ENCODE assay signal across 8 mouse cellular contexts in genomic region chr15:99704881-99705280, GRCm38 (mm10). TPM values are rescaled to one million over a fixed set of nuclear protein-coding genes. Genes with fewer than 3 reads are reported as not detected.
DNase-seq lines count a peak whose midpoint lies in the region; ATAC-seq and TF ChIP-seq lines count a peak whose summit lies in the region.

No protein-coding gene starts in this region.

- H3K4me3 ChIP-seq in lung, embryonic 16.5 days (ENCODE audit: low read length) = no peak overlapping the region
- H3K4me3 ChIP-seq in forebrain, embryonic 11.5 days (ENCODE audit: low read depth, low read length) = no peak overlapping the region; the same call in 1 of the 2 replicates
- peak overlapping the region; percentile 28 for H3K4me3 ChIP-seq in hindbrain, postnatal 0 days (ENCODE audit: low read length)
- H3K4me3 ChIP-seq in stomach, embryonic 14.5 days (ENCODE audit: low read depth, low read length) = no peak overlapping the region

- H3K9ac ChIP-seq in lung, embryonic 16.5 days (ENCODE audit: low read length) = no peak overlapping the region
- H3K9ac ChIP-seq in forebrain, embryonic 11.5 days (ENCODE audit: low read length) = peak overlapping the region; percentile 4; the same call in 1 of the 2 replicates
- peak overlapping the region; percentile 40; the same call in 1 of the 2 replicates for H3K9ac ChIP-seq in hindbrain, postnatal 0 days (replicated peaks; ENCODE audit: low read length)
- no peak overlapping the region for H3K9ac ChIP-seq in stomach, embryonic 14.5 days (replicated peaks; ENCODE audit: low read depth, low read length)

- 70% methylated on average over 7 of the region's 7 CpGs for WGBS in lung, embryonic 16.5 days
- whole genome bisulfite sequencing in forebrain, embryonic 11.5 days = 31% methylated on average over 7 of the region's 7 CpGs
- 21% methylated on average over 7 of the region's 7 CpGs for WGBS in hindbrain, postnatal 0 days
- 75% methylated on average over 7 of the region's 7 CpGs for WGBS in stomach, embryonic 14.5 days

- peaks cover 37% of the 10 kb centered on the region for H3K36me3 ChIP-seq in lung, embryonic 16.5 days (ENCODE audit: control insufficient read depth, insufficient read depth, low read length)
- peaks cover 17% of the 10 kb centered on the region for H3K36me3 ChIP-seq in forebrain, embryonic 11.5 days (ENCODE audit: control insufficient read depth, insufficient read depth, low read length)
- H3K36me3 ChIP-seq in hindbrain, postnatal 0 days (ENCODE audit: insufficient read depth, low read length) = peaks cover 33% of the 10 kb centered on the region
- H3K36me3 ChIP-seq in stomach, embryonic 14.5 days (ENCODE audit: control insufficient read depth, insufficient read depth, low read length) = peaks cover 43% of the 10 kb centered on the region

- peaks cover 24% of the 10 kb centered on the region for H3K4me1 ChIP-seq in lung, embryonic 16.5 days (replicated peaks; ENCODE audit: control insufficient read depth, insufficient read depth, low read length)
- peaks cover 18% of the 10 kb centered on the region for H3K4me1 ChIP-seq in forebrain, embryonic 11.5 days (replicated peaks; ENCODE audit: control insufficient read depth, insufficient read depth, low read length)
- peaks cover 14% of the 10 kb centered on the region; the same call in 1 of the 2 replicates for H3K4me1 ChIP-seq in hindbrain, postnatal 0 days (ENCODE audit: insufficient read depth, low read length)
- peaks cover 17% of the 10 kb centered on the region; the same call in 1 of the 2 replicates for H3K4me1 ChIP-seq in stomach, embryonic 14.5 days (ENCODE audit: control insufficient read depth, insufficient read depth, low read length)

- ATAC-seq in lung, embryonic 16.5 days (ENCODE audit: low read depth) = no peak
- no peak for ATAC-seq in forebrain, embryonic 11.5 days (replicated peaks; ENCODE audit: low FRiP score)
- no peak for ATAC-seq in hindbrain, postnatal 0 days
- ATAC-seq in stomach, embryonic 14.5 days (ENCODE audit: insufficient number of reproducible peaks, insufficient read depth, low FRiP score, low read depth) = no peak
- ATAC-seq in activated CD4-positive, CD25-positive, alpha-beta regulatory T cell, adult 4 months = no peak

- DNase-seq in lung, postnatal 25 days (ENCODE audit: low spot score) = no peak
- DNase-seq in forebrain, embryonic 11.5 days (ENCODE audit: low spot score) = no peak
- peak; percentile 31 for DNase-seq in hindbrain, postnatal 0 days (ENCODE audit: low spot score)
- no peak for DNase-seq in gastrocnemius, adult 18-20 months (ENCODE audit: low spot score)
- no peak for DNase-seq in ovary, adult 18-20 months (ENCODE audit: low spot score)

- no peaks in the 10 kb centered on the region for H3K27me3 ChIP-seq in lung, embryonic 16.5 days (ENCODE audit: control insufficient read depth, insufficient read depth, low read depth, low read length)
- H3K27me3 ChIP-seq in forebrain, embryonic 11.5 days (ENCODE audit: control insufficient read depth, insufficient read depth, low read length) = no peaks in the 10 kb centered on the region
- H3K27me3 ChIP-seq in hindbrain, postnatal 0 days (ENCODE audit: insufficient read depth, low read length) = no peaks in the 10 kb centered on the region
- H3K27me3 ChIP-seq in stomach, embryonic 14.5 days (ENCODE audit: control insufficient read depth, insufficient read depth, low read length) = no peaks in the 10 kb centered on the region

- TF ChIP-seq CTCF in hindbrain, postnatal 0 days (IDR thresholded peaks at IDR 0.05; ENCODE audit: low read depth) = no peak

- no peak overlapping the region for H3K4me2 ChIP-seq in lung, embryonic 16.5 days (ENCODE audit: low read depth, low read length)
- no peak overlapping the region for H3K4me2 ChIP-seq in forebrain, embryonic 11.5 days (ENCODE audit: low read depth, low read length, severe bottlenecking)
- peak overlapping the region; percentile 67 for H3K4me2 ChIP-seq in hindbrain, postnatal 0 days (ENCODE audit: low read depth, low read length)
- H3K4me2 ChIP-seq in stomach, embryonic 14.5 days (replicated peaks; ENCODE audit: low read depth, low read length) = no peak overlapping the region

- H3K27ac ChIP-seq in lung, embryonic 16.5 days (ENCODE audit: low read length) = peak overlapping the region; percentile 58
- H3K27ac ChIP-seq in forebrain, embryonic 11.5 days (ENCODE audit: low read depth, low read length) = no peak overlapping the region
- H3K27ac ChIP-seq in hindbrain, postnatal 0 days = peak overlapping the region; percentile 33; the same call in 1 of the 2 replicates
- peak overlapping the region; percentile 48; the same call in 1 of the 2 replicates for H3K27ac ChIP-seq in stomach, embryonic 14.5 days (ENCODE audit: low read length)

- no peaks in the 10 kb centered on the region for H3K9me3 ChIP-seq in lung, embryonic 16.5 days (ENCODE audit: control insufficient read depth, low read length)
- H3K9me3 ChIP-seq in forebrain, embryonic 11.5 days (ENCODE audit: control insufficient read depth, low read length) = no peaks in the 10 kb centered on the region
- H3K9me3 ChIP-seq in hindbrain, postnatal 0 days (ENCODE audit: low read length) = no peaks in the 10 kb centered on the region
- no peaks in the 10 kb centered on the region for H3K9me3 ChIP-seq in stomach, embryonic 14.5 days (ENCODE audit: control insufficient read depth, low read depth, low read length)

RNA-seq across cellular contexts. Expression of gene Gm17349, which starts 0.4 kb away (rescaled TPM):
- not detected in 2 replicates for polyA plus RNA-seq in lung, embryonic 16.5 days (2015; fragmentation: Nextera tagmentation; extraction: Ambion mirVana)
- polyA plus RNA-seq in forebrain, embryonic 11.5 days (2014; fragmentation: Nextera tagmentation; extraction: Ambion mirVana) = not detected in 2 replicates
- not detected in 2 replicates for total RNA-seq in hindbrain, postnatal 0 days (2014; rRNA removed)
- polyA plus RNA-seq in hindbrain, postnatal 0 days (2015; fragmentation: Nextera tagmentation; extraction: Ambion mirVana) = not detected in 2 replicates
- not detected in 2 replicates for polyA plus RNA-seq in stomach, embryonic 14.5 days (2014; fragmentation: Nextera tagmentation; extraction: Ambion mirVana)
- total RNA-seq in gastrocnemius, adult 18-20 months (2021) = not detected
- not detected for polyA plus RNA-seq in activated CD4-positive, CD25-positive, alpha-beta regulatory T cell, adult 4 months (2017; shearing (Covaris generic))

RNA-seq across cellular contexts. Expression of gene Smarcd1, which starts 3.0 kb away (rescaled TPM):
- 31.1 and 34.5 TPM in 2 replicates for polyA plus RNA-seq in lung, embryonic 16.5 days (2015; fragmentation: Nextera tagmentation; extraction: Ambion mirVana)
- 134 and 142 TPM in 2 replicates for polyA plus RNA-seq in forebrain, embryonic 11.5 days (2014; fragmentation: Nextera tagmentation; extraction: Ambion mirVana)
- 74.0 and 89.4 TPM in 2 replicates for total RNA-seq in hindbrain, postnatal 0 days (2014; rRNA removed)
- polyA plus RNA-seq in hindbrain, postnatal 0 days (2015; fragmentation: Nextera tagmentation; extraction: Ambion mirVana) = 78.1 and 91.2 TPM in 2 replicates
- 37.8 and 40.1 TPM in 2 replicates for polyA plus RNA-seq in stomach, embryonic 14.5 days (2014; fragmentation: Nextera tagmentation; extraction: Ambion mirVana)
- 1 to 10 TPM; 5.8 to 7.4 TPM for total RNA-seq in gastrocnemius, adult 18-20 months (2021)
- polyA plus RNA-seq in activated CD4-positive, CD25-positive, alpha-beta regulatory T cell, adult 4 months (2017; shearing (Covaris generic)) = 10 to 100 TPM in 1 of 2 experiments, 1 to 10 TPM in 1; 8.6 to 10.8 TPM

RNA-seq across cellular contexts. Expression of gene Gpd1, which starts 12.4 kb away (rescaled TPM):
- polyA plus RNA-seq in lung, embryonic 16.5 days (2015; fragmentation: Nextera tagmentation; extraction: Ambion mirVana) = 3.3 and 3.7 TPM in 2 replicates
- polyA plus RNA-seq in forebrain, embryonic 11.5 days (2014; fragmentation: Nextera tagmentation; extraction: Ambion mirVana) = 0.35 and 0.53 TPM in 2 replicates
- 2.8 and 3.7 TPM in 2 replicates for total RNA-seq in hindbrain, postnatal 0 days (2014; rRNA removed)
- polyA plus RNA-seq in hindbrain, postnatal 0 days (2015; fragmentation: Nextera tagmentation; extraction: Ambion mirVana) = 2.5 TPM in 2 replicates
- 0.20 and 0.21 TPM in 2 replicates for polyA plus RNA-seq in stomach, embryonic 14.5 days (2014; fragmentation: Nextera tagmentation; extraction: Ambion mirVana)
- total RNA-seq in gastrocnemius, adult 18-20 months (2021) = 100 to 1,000 TPM; 366 to 449 TPM
- polyA plus RNA-seq in activated CD4-positive, CD25-positive, alpha-beta regulatory T cell, adult 4 months (2017; shearing (Covaris generic)) = under 1 TPM; 0.16 to 0.60 TPM

RNA-seq across cellular contexts. Expression of gene Cox14, which starts 20.5 kb away (rescaled TPM):
- polyA plus RNA-seq in lung, embryonic 16.5 days (2015; fragmentation: Nextera tagmentation; extraction: Ambion mirVana) = 148 and 164 TPM in 2 replicates
- polyA plus RNA-seq in forebrain, embryonic 11.5 days (2014; fragmentation: Nextera tagmentation; extraction: Ambion mirVana) = 140 and 154 TPM in 2 replicates
- 61.2 and 101 TPM in 2 replicates for total RNA-seq in hindbrain, postnatal 0 days (2014; rRNA removed)
- 201 and 202 TPM in 2 replicates for polyA plus RNA-seq in hindbrain, postnatal 0 days (2015; fragmentation: Nextera tagmentation; extraction: Ambion mirVana)
- polyA plus RNA-seq in stomach, embryonic 14.5 days (2014; fragmentation: Nextera tagmentation; extraction: Ambion mirVana) = 181 and 193 TPM in 2 replicates
- total RNA-seq in gastrocnemius, adult 18-20 months (2021) = 100 to 1,000 TPM; 139 to 156 TPM
- polyA plus RNA-seq in activated CD4-positive, CD25-positive, alpha-beta regulatory T cell, adult 4 months (2017; shearing (Covaris generic)) = 100 to 1,000 TPM; 152 to 189 TPM

RNA-seq across cellular contexts. Expression of gene Asic1, which starts 34.7 kb away (rescaled TPM):
- polyA plus RNA-seq in lung, embryonic 16.5 days (2015; fragmentation: Nextera tagmentation; extraction: Ambion mirVana) = 1.6 and 1.7 TPM in 2 replicates
- 3.9 and 5.3 TPM in 2 replicates for polyA plus RNA-seq in forebrain, embryonic 11.5 days (2014; fragmentation: Nextera tagmentation; extraction: Ambion mirVana)
- 127 and 143 TPM in 2 replicates for total RNA-seq in hindbrain, postnatal 0 days (2014; rRNA removed)
- 32.0 and 37.1 TPM in 2 replicates for polyA plus RNA-seq in hindbrain, postnatal 0 days (2015; fragmentation: Nextera tagmentation; extraction: Ambion mirVana)
- 1.5 and 1.8 TPM in 2 replicates for polyA plus RNA-seq in stomach, embryonic 14.5 days (2014; fragmentation: Nextera tagmentation; extraction: Ambion mirVana)
- under 1 TPM in 1 of 2 experiments, not detected in 1; 0.11 TPM for total RNA-seq in gastrocnemius, adult 18-20 months (2021)
- under 1 TPM; 0.22 to 0.32 TPM for polyA plus RNA-seq in activated CD4-positive, CD25-positive, alpha-beta regulatory T cell, adult 4 months (2017; shearing (Covaris generic))

Comparison
In these comparisons a context has a peak if more than half of its experiments do, and no peak if none do; other contexts are left out.
1. H3K9ac ChIP-seq: peak in forebrain, embryonic 11.5 days (single experiment) and hindbrain, postnatal 0 days (single experiment); none in lung, embryonic 16.5 days (single experiment) and stomach, embryonic 14.5 days (single experiment).